Mouse (Mus musculus) lung, embryonic 15.5 days (tissue): ENCODE measurements around the gene Scfd2. TPM values are rescaled to one million over a fixed set of nuclear protein-coding genes. Genes with fewer than 3 reads are reported as not detected.
A peak's percentile ranks its signal among the peaks of the same experiment; 100 is the strongest.

Source experiments
- ATAC-seq: fragments of 200-750 bp; cut with Nextera tagmentation; 2 replicates; pipeline ENCODE4 v1.8.0; 2017; ENCODE audit warnings: moderate number of reproducible peaks, borderline replicate concordance; ENCODE audit not compliant: low FRiP score, low TSS enrichment; ENCODE audit errors: extremely low read depth
- H3K27ac ChIP-seq: fragments of 300-500 bp; sonication (generic); 2 replicates; pipeline ENCODE4 v1.5.1; 2015; ENCODE audit warnings: moderate library complexity, mild to moderate bottlenecking, inconsistent platforms
- H3K27me3 ChIP-seq: fragments of 300-500 bp; sonication (generic); 2 replicates; pipeline ENCODE4 v1.6.1; 2015; ENCODE audit warnings: inconsistent platforms
- H3K36me3 ChIP-seq: fragments of 300-500 bp; sonication (generic); 2 replicates; pipeline ENCODE4 v1.6.1; 2015; ENCODE audit warnings: inconsistent platforms
- H3K4me1 ChIP-seq: fragments of 300-500 bp; sonication (generic); 2 replicates; pipeline ENCODE4 v1.6.1; 2015; ENCODE audit warnings: inconsistent platforms
- H3K4me2 ChIP-seq: fragments of 300-500 bp; sonication (generic); 2 replicates; pipeline ENCODE4 v1.6.1; 2015; ENCODE audit warnings: inconsistent platforms, mild to moderate bottlenecking, moderate library complexity
- H3K4me3 ChIP-seq: fragments of 300-500 bp; sonication (generic); 2 replicates; pipeline ENCODE4 v1.5.1; 2015; ENCODE audit warnings: mild to moderate bottlenecking, inconsistent platforms
- H3K9ac ChIP-seq: fragments of 300-500 bp; sonication (generic); 2 replicates; pipeline ENCODE4 v1.6.1; 2015; ENCODE audit warnings: inconsistent platforms
- H3K9me3 ChIP-seq: fragments of 300-500 bp; sonication (generic); 2 replicates; pipeline ENCODE4 v1.6.1; 2016; ENCODE audit warnings: inconsistent platforms
- WGBS: fragments of 180-500 bp; shearing (Covaris S2); methylation state at CpG from one replicate; pipeline ENCODE4 v1.1.7; 2015; 5-methylcytosine and 5-hydroxymethylcytosine counted together
- polyA plus RNA-seq: library from polyadenylated mRNA; unstranded; fragments of >200 nt; fragmentation: Nextera tagmentation; extraction: Ambion mirVana; gene quantifications from 2 replicates; pipeline ENCODE4 v1.2.1, GENCODE M21; 2015

Gene Scfd2
- polyA plus RNA-seq, 1 experiment from 2014 or later = 18.4 TPM

DNA sequence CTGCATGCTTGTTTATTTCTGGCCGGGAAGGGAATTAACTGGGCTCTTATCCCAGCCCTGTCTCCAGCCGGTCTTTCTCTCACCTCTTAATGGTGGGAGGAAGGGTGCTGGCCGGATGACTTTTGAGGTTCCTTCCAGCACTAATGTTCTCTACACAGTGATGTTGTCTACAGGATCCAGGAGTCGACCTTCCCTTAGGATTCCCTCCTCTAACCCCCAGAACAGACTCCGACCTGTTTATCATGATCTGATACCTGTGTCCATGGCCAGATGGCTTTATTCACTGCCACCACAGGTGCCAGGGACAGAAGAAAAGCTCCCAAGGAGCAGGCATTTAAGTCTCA is 265.1 kb downstream of the Scfd2 start:
- WGBS = 32% methylated on average over 5 of the region's 5 CpGs

DNA sequence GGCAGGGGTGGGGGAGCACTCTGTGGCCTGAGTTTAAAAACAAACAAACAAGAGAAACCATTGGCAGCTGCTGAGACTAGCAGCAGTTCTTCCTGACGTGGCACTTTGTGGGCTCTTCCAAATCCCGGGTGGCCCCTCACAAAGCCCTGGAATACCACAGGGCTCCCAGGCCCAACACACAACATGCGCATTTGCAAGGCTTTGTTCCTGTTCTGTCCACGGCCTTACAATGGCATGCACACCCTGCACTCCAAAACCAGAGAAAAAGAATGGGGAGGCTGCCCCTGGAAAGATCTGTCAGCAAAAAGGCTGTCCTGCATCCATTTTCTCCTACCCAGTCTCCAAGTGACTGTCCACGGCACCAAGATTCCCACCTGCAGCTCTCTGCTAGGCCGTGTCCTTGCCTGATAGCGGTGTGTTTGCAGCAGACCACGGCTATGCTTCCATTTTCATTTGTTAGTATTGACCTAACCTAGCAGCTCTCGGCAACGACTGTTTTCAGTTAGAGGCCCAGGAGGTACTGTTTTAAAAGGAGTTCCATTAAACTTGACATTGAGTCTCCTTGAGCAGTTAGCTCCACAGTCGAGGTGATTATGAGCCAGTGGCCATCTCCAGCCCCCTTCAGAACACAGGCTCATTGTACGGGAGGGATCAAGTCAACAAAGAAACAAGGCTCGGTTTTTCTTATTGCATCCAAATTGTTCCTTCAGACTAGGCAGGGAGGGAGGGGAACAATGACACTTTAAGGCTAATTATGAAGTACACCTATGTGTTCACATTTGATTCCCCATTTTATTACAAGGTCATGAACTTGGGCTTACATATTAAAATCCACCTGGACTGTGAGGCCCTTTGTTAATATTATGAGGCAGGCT is 265.7 kb downstream of the Scfd2 start:
- peak overlapping the region; percentile 41; the same call in 1 of the 2 replicates for H3K27ac ChIP-seq

More for the DNA sequence above, 265.1 kb downstream of the Scfd2 start:
- ATAC-seq = no peak
- H3K27me3 ChIP-seq = no peaks in the 10 kb centered on the region
- H3K4me3 ChIP-seq = no peak overlapping the region
- no peak overlapping the region for H3K9ac ChIP-seq
- H3K27ac ChIP-seq = no peak overlapping the region
- H3K36me3 ChIP-seq = no peaks in the 10 kb centered on the region
- H3K4me2 ChIP-seq = no peak overlapping the region
- no peaks in the 10 kb centered on the region for H3K9me3 ChIP-seq
- H3K4me1 ChIP-seq = peaks cover 37% of the 10 kb centered on the region

GRCm38 (mm10) chr5:74265151-74265550 is 266.4 kb downstream of the Scfd2 start:
- no peak overlapping the region for H3K9ac ChIP-seq
- no peaks in the 10 kb centered on the region for H3K36me3 ChIP-seq
- ATAC-seq = no peak
- no peak overlapping the region for H3K4me3 ChIP-seq
- no peak overlapping the region for H3K4me2 ChIP-seq
- no peak overlapping the region for H3K27ac ChIP-seq
- H3K4me1 ChIP-seq = peaks cover 49% of the 10 kb centered on the region
- no peaks in the 10 kb centered on the region for H3K27me3 ChIP-seq
- no peaks in the 10 kb centered on the region for H3K9me3 ChIP-seq
- 57% methylated on average over 6 of the region's 6 CpGs for WGBS

More for the DNA sequence above, 265.7 kb downstream of the Scfd2 start:
- H3K4me3 ChIP-seq = no peak overlapping the region
- 47% methylated on average over 13 of the region's 13 CpGs for WGBS
- ATAC-seq = no peak
- H3K4me1 ChIP-seq = peaks cover 42% of the 10 kb centered on the region
- H3K4me2 ChIP-seq = no peak overlapping the region
- H3K9ac ChIP-seq = no peak overlapping the region
- no peaks in the 10 kb centered on the region for H3K27me3 ChIP-seq
- no peaks in the 10 kb centered on the region for H3K36me3 ChIP-seq
- H3K9me3 ChIP-seq = no peaks in the 10 kb centered on the region

DNA sequence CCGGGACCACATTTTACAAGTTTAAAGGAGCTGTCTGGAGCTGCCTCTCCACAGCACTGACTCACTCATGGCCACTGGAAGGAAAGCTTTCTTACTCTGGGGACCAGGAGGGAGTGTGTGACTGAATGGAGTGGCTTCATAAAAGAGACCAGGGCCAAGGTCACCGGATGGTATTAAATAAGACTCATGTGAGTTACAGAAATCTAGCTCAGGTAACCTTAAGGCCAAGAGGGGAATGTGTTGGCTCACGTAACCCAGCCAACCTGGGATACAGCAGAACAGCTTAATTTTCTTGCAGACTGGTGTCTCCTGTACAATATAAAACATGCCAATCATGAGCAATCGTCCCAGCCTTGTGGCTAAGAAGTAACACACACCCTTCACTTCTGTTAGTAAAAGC is 267.0 kb downstream of the Scfd2 start:
- ATAC-seq = no peak
- no peaks in the 10 kb centered on the region for H3K9me3 ChIP-seq
- H3K4me1 ChIP-seq = peaks cover 50% of the 10 kb centered on the region
- H3K36me3 ChIP-seq = no peaks in the 10 kb centered on the region
- H3K9ac ChIP-seq = no peak overlapping the region
- no peak overlapping the region for H3K27ac ChIP-seq
- no peaks in the 10 kb centered on the region for H3K27me3 ChIP-seq
- H3K4me3 ChIP-seq = no peak overlapping the region
- WGBS = 81% methylated on average over 4 of the region's 4 CpGs
- no peak overlapping the region for H3K4me2 ChIP-seq

- no peak overlapping the region for H3K4me3 ChIP-seq
- peaks cover 41% of the 10 kb centered on the region for H3K4me1 ChIP-seq
- H3K9me3 ChIP-seq = no peaks in the 10 kb centered on the region
- no peak for ATAC-seq
- H3K9ac ChIP-seq = no peak overlapping the region
- H3K27me3 ChIP-seq = no peaks in the 10 kb centered on the region
- H3K4me2 ChIP-seq = no peak overlapping the region
- H3K27ac ChIP-seq = peak overlapping the region; percentile 74
- 48% methylated on average over 6 of the region's 6 CpGs for WGBS
- H3K36me3 ChIP-seq = no peaks in the 10 kb centered on the region
Observed at GRCm38 (mm10) chr5:74261016-74261415, 270.5 kb downstream of the Scfd2 start.

GRCm38 (mm10) chr5:74260378-74260809 is 271.2 kb downstream of the Scfd2 start:
- WGBS = 6% methylated on average over 9 of the region's 9 CpGs
- peak; percentile 78 for ATAC-seq
- no peaks in the 10 kb centered on the region for H3K9me3 ChIP-seq
- H3K4me2 ChIP-seq = peak overlapping the region; percentile 26; the same call in 1 of the 2 replicates
- no peak overlapping the region for H3K4me3 ChIP-seq
- no peaks in the 10 kb centered on the region for H3K27me3 ChIP-seq
- no peak overlapping the region for H3K9ac ChIP-seq
- peak overlapping the region; percentile 74 for H3K27ac ChIP-seq
- H3K36me3 ChIP-seq = no peaks in the 10 kb centered on the region
- peaks cover 35% of the 10 kb centered on the region for H3K4me1 ChIP-seq

GRCm38 (mm10) chr5:74256705-74257104 is 274.9 kb downstream of the Scfd2 start:
- Histone ChIP-seq H3K4me1 (peaks cover 38% of the 10 kb centered on the region), H3K27me3 (no peaks in the 10 kb centered on the region), H3K9me3 (no peaks in the 10 kb centered on the region), H3K4me3 (no peak overlapping the region), H3K27ac (0 out of 2 replicates have a peak overlapping the region, but pooled peaks have one; percentile 1), H3K36me3 (no peaks in the 10 kb centered on the region), H3K9ac (no peak overlapping the region), H3K4me2 (no peak overlapping the region)
- 50% methylated on average over 4 of the region's 4 CpGs for WGBS
- ATAC-seq = no peak

DNA sequence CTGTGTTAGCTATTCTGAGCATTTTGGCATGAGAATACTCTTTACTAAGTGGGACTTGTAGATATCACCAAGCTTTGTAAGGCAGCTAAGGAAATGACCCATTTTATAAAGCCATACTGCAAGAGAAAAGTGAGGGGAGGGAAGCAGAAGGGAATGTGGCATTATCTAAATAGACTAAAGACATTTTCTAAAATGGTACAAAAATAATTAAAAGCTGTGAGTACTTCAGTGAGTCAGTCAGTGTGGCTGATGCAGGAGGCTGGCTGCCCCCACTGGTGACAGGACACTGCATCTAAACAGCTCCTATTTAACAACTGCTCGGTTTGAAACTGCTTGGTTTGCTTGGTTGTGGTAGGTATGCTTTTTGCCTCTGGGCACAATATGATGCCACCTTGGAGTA is 276.6 kb downstream of the Scfd2 start:
- Histone ChIP-seq H3K4me2 (no peak overlapping the region), H3K9ac (no peak overlapping the region), H3K9me3 (no peaks in the 10 kb centered on the region), H3K27me3 (no peaks in the 10 kb centered on the region), H3K4me1 (peaks cover 38% of the 10 kb centered on the region), H3K27ac (no peak overlapping the region), H3K36me3 (no peaks in the 10 kb centered on the region), H3K4me3 (no peak overlapping the region)
- ATAC-seq = no peak
- 84% methylated on average over 1 of the region's 1 CpGs for WGBS

GRCm38 (mm10) chr5:74253724-74254328 is 277.7 kb downstream of the Scfd2 start:
- H3K4me1 ChIP-seq = peaks cover 41% of the 10 kb centered on the region
- H3K27ac ChIP-seq = peak overlapping the region; percentile 56
- ATAC-seq = peak; percentile 65; the same call in 1 of the 2 replicates
- WGBS = 53% methylated on average over 7 of the region's 7 CpGs
- H3K36me3 ChIP-seq = no peaks in the 10 kb centered on the region
- H3K4me2 ChIP-seq = no peak overlapping the region
- H3K4me3 ChIP-seq = no peak overlapping the region
- H3K9me3 ChIP-seq = no peaks in the 10 kb centered on the region
- no peak overlapping the region for H3K9ac ChIP-seq
- no peaks in the 10 kb centered on the region for H3K27me3 ChIP-seq

- Histone ChIP-seq H3K27me3 (no peaks in the 10 kb centered on the region), H3K4me2 (no peak overlapping the region), H3K9ac (no peak overlapping the region), H3K27ac (peak overlapping the region; percentile 56), H3K4me3 (no peak overlapping the region), H3K36me3 (no peaks in the 10 kb centered on the region), H3K9me3 (no peaks in the 10 kb centered on the region), H3K4me1 (peaks cover 41% of the 10 kb centered on the region)
- 55% methylated on average over 6 of the region's 6 CpGs for WGBS
- ATAC-seq = peak; percentile 51; the same call in 1 of the 2 replicates
Observed at GRCm38 (mm10) chr5:74252672-74253286, 278.8 kb downstream of the Scfd2 start.

GRCm38 (mm10) chr5:74250947-74251346 is 280.6 kb downstream of the Scfd2 start:
- no peak for ATAC-seq
- Histone ChIP-seq H3K4me2 (no peak overlapping the region), H3K9ac (no peak overlapping the region), H3K9me3 (no peaks in the 10 kb centered on the region), H3K4me3 (no peak overlapping the region), H3K36me3 (no peaks in the 10 kb centered on the region), H3K4me1 (peaks cover 35% of the 10 kb centered on the region), H3K27ac (0 out of 2 replicates have a peak overlapping the region, but pooled peaks have one; percentile 9), H3K27me3 (no peaks in the 10 kb centered on the region)
- 67% methylated on average over 2 of the region's 2 CpGs for WGBS

GRCm38 (mm10) chr5:74250308-74250707 is 281.3 kb downstream of the Scfd2 start:
- H3K27me3 ChIP-seq = no peaks in the 10 kb centered on the region
- H3K9ac ChIP-seq = no peak overlapping the region
- H3K4me2 ChIP-seq = no peak overlapping the region
- H3K27ac ChIP-seq = no peak overlapping the region
- WGBS = 63% methylated on average over 7 of the region's 7 CpGs
- no peaks in the 10 kb centered on the region for H3K9me3 ChIP-seq
- ATAC-seq = no peak
- no peak overlapping the region for H3K4me3 ChIP-seq
- no peaks in the 10 kb centered on the region for H3K36me3 ChIP-seq
- peaks cover 35% of the 10 kb centered on the region for H3K4me1 ChIP-seq
